Mouse (Mus musculus) bone marrow macrophage, adult 2 months (primary cell): Measurements from ENCODE around the gene Nbl1.

ENCODE experiments used
- CTCF ChIP-seq: IDR thresholded peaks from 2 replicates; pipeline ENCODE4 v1.5.1; 2012; ENCODE audit warnings: low read depth, mild to moderate bottlenecking, low read length, moderate library complexity
- POLR2A ChIP-seq: IDR thresholded peaks from 2 replicates; pipeline ENCODE4 v1.6.1; 2012; ENCODE audit warnings: mild to moderate bottlenecking, low read depth, low read length, borderline replicate concordance

GRCm38 (mm10) chr4:139112482-139112881 is 19.7 kb upstream of the Nbl1 start:
- TF ChIP-seq CTCF (no peak), POLR2A (no peak)
